Mouse (Mus musculus): ENCODE measurements around the gene Fgf15.

DNA sequence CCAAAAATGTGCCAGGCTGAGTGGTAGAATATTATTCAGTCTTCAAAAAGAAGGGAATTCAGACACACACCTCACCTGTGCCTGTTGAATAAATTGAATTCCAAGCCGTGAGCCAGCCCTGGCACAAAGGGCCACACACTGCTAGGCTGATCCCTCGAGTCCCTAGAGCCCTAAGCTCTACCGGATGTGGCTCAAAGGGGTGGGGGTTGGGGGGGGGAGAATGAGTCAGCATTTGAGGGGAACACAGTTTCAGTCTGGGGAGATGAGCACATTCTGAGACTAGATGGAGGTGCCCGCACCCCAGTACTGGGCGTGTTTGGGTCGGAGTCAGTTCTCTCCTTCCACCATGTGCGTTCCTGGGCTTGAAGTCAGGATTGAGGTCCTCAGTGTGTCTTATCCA lies 39.2 kb upstream of the Fgf15 start:
- no peak for TF ChIP-seq POLR2A (IDR thresholded peaks at IDR 0.05; ENCODE audit: insufficient read length, low read depth)
- no peak for TF ChIP-seq TCF12 (IDR thresholded peaks at IDR 0.05; ENCODE audit: insufficient read depth, poor library complexity, severe bottlenecking)
- TF ChIP-seq CEBPB (IDR thresholded peaks at IDR 0.05; ENCODE audit: insufficient read depth, poor library complexity, severe bottlenecking): no peak
- no peak for TF ChIP-seq MYOD1 (IDR thresholded peaks at IDR 0.05; ENCODE audit: control insufficient read depth in 1 of 3, insufficient read length in 2 of 3, low read depth in 2 of 3)
- no peak for TF ChIP-seq MAX (IDR thresholded peaks at IDR 0.05; ENCODE audit: low read depth)
- TF ChIP-seq USF1 (IDR thresholded peaks at IDR 0.05; ENCODE audit: low read depth): no peak
- no peak for TF ChIP-seq E2F4 (IDR thresholded peaks at IDR 0.05; ENCODE audit: insufficient read depth)
- no peak for TF ChIP-seq SRF (IDR thresholded peaks at IDR 0.05; ENCODE audit: control insufficient read depth, insufficient read length, low read depth)
- no peak for TF ChIP-seq REST (IDR thresholded peaks at IDR 0.05; ENCODE audit: insufficient read depth, insufficient read length)
- no peak for TF ChIP-seq POLR2AphosphoS2 (IDR thresholded peaks at IDR 0.05; ENCODE audit: insufficient read length, low read depth)
